Mouse (Mus musculus): ENCODE data around the gene N4bp3.

GRCm38 (mm10) chr11:51649889-51650199 lies 798 bp downstream of the N4bp3 start:
- TF ChIP-seq CTCF (IDR thresholded peaks at IDR 0.05; ENCODE audit: insufficient read depth, low read length) (no peak), POLR2A (IDR thresholded peaks at IDR 0.05; ENCODE audit: borderline replicate concordance, extremely low read depth, low read depth, low read length) (no peak)

Measured in lung, adult 2 months (tissue).